Mouse (Mus musculus): ENCODE results near the gene Zfp442. TPM values are rescaled to one million over a fixed set of nuclear protein-coding genes. Genes with fewer than 3 reads are reported as not detected.
"Not testable (repeated sequence)": the region's sequence is repeated elsewhere in the genome, so short reads cannot be mapped to it uniquely, and the experiment has no call there.

The Zfp442 gene
- 8.9 and 9.0 TPM in 2 replicates for polyA plus RNA-seq (2014; fragmentation: Nextera tagmentation; extraction: Ambion mirVana)

DNA sequence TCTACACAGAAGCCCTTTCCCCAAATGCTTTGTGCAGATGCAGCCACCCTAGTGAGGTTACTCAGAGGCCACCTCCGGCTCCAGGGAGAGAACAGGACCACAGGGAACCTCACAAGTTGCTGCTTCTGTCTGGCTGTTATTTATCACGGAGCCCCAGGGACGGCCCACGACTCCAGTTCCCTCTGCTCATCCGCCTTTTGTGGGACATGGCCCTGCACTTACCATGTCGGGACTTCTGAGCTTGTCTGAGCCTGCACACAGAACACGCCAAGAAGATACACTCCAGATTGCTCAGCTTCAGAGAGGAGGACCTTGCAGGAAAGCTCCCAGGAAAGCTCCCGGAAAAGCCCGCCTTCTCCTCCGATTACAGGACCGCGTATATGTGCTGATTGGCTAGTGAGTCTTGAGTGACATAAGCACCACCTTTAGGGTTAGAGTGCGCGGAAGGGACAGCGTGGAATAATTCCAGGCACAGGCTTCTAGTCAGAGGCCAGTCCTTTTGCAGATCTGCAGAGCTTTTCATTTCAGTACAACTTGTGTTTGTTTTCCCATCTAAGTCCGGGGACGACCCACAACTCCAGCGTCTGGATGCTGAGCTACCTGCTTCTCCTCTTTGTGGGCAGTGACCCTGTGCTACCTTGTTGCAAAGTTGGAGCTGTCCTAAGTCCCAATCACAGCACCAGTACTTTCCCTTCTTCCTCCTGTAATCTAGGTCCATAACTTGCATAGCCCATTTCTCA lies at the start of gene Zfp442:
TSS of gene Zfp442 (minus strand) at position 307 of the 740 bp plus-strand sequence.
- under 1% methylated on average over 18 of the region's 18 CpGs for WGBS

DNA sequence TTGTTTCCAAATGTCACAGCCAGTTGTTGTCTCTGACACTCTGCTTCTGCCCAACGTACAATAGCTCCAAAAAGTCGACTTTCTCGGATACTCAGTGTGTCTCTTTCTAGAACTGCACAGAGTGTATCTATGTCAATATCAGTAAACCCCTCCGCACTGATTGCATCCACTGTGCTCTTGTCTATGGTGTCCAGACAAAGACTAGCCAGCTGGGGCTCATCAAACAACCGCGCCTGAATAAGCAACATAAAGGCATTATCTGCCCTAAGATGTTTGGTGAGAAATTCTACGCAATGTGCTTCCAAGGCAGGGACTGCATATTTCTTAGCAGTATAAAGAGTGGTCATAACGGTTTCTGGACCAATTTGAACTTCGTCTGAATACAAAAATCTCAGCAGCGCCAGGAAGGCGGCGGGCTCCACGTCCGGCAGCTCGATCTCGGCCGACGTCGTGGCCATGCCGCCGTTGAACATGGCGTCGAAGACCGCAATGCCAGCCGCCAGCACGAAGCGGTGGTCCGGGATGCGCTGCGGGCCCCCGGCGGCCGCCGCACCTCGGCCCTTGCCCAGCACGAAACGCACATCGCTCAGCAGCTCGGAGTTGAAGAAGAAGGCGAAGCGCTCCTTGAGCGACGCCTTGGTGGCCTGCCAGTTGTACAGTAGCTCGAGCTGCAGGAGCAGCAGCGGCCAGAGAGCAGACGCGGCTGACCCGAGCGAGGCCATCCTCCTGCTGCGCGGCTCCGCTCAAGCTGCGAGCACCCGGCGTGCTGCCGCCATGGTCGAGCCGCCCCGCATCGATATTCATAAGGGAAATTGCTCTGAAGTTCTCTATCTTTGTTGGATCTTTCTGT lies 49.1 kb upstream of the Zfp442 start:
- peak; percentile 54; the same call in 1 of the 2 replicates for ATAC-seq (ENCODE audit: insufficient number of reproducible peaks, low FRiP score, low TSS enrichment, low read depth)
- DNase-seq (ENCODE audit: low spot score) = peak; percentile 36

More for the DNA sequence above, at the start of gene Zfp442:
- peak within 1 kb of the TSS; percentile 41 for H3K4me3 ChIP-seq (ENCODE audit: low read depth, low read length)
- not testable (repeated sequence) for H3K27ac ChIP-seq (replicated peaks; ENCODE audit: low read depth, low read length); H3K9me3 ChIP-seq (ENCODE audit: control insufficient read depth, low read length); H3K27me3 ChIP-seq (ENCODE audit: control insufficient read depth, insufficient read depth, low read length); H3K36me3 ChIP-seq (ENCODE audit: control insufficient read depth, insufficient read depth, low read length); H3K4me1 ChIP-seq (ENCODE audit: control insufficient read depth, insufficient read depth, low read length)
- H3K9ac ChIP-seq (ENCODE audit: low read length) = peak within 1 kb of the TSS; percentile 30; the same call in 1 of the 2 replicates
- peak within 1 kb of the TSS; percentile 36 for H3K4me2 ChIP-seq (ENCODE audit: low read depth, severe bottlenecking)
- DNase-seq (ENCODE audit: low spot score) = peak; percentile 70
- peak; percentile 99 for ATAC-seq (ENCODE audit: insufficient number of reproducible peaks, low FRiP score, low TSS enrichment, low read depth)

DNA sequence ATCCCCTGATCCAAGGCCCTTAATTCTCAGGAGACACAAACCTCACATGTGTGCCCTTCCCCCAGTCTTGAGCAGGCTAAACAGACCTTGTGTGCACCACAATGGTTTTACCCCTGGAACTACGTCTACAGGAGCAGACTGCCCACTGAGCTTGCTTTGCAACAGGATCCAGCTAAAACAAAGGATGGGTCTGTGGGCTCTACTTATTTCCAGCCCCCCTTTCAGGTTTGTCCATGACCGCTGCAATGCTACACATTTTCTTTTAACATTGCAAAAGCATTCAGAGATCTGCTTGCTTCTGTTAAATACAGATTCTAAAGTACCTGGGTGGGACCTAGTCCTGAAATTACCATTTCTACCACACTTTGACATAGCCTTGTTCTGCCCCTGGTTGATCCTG lies 41.7 kb upstream of the Zfp442 start:
- Histone ChIP-seq H3K9me3 (ENCODE audit: control insufficient read depth, low read length) (no peaks in the 10 kb centered on the region), H3K4me2 (ENCODE audit: low read depth, severe bottlenecking) (no peak overlapping the region), H3K27me3 (ENCODE audit: control insufficient read depth, insufficient read depth, low read length) (no peaks in the 10 kb centered on the region), H3K4me3 (ENCODE audit: low read depth, low read length) (no peak overlapping the region), H3K9ac (ENCODE audit: low read length) (no peak overlapping the region), H3K4me1 (ENCODE audit: control insufficient read depth, insufficient read depth, low read length) (no peaks in the 10 kb centered on the region), H3K27ac (replicated peaks; ENCODE audit: low read depth, low read length) (no peak overlapping the region), H3K36me3 (ENCODE audit: control insufficient read depth, insufficient read depth, low read length) (no peaks in the 10 kb centered on the region)
- DNase-seq (ENCODE audit: low spot score) (no peak), ATAC-seq (ENCODE audit: insufficient number of reproducible peaks, low FRiP score, low TSS enrichment, low read depth) (no peak)
- 84% methylated on average over 2 of the region's 2 CpGs for WGBS

More for the DNA sequence above, 49.1 kb upstream of the Zfp442 start:
- peak overlapping the region; percentile 8; the same call in 1 of the 2 replicates for H3K4me3 ChIP-seq (ENCODE audit: low read depth, low read length)
- 46% methylated on average over 60 of the region's 60 CpGs for WGBS
- 0 out of 2 replicates have a peak overlapping the region, but pooled peaks have one; percentile 27 for H3K9ac ChIP-seq (ENCODE audit: low read length)
- H3K9me3 ChIP-seq (ENCODE audit: control insufficient read depth, low read length); H3K36me3 ChIP-seq (ENCODE audit: control insufficient read depth, insufficient read depth, low read length); H3K27me3 ChIP-seq (ENCODE audit: control insufficient read depth, insufficient read depth, low read length); H3K4me1 ChIP-seq (ENCODE audit: control insufficient read depth, insufficient read depth, low read length); H3K27ac ChIP-seq (replicated peaks; ENCODE audit: low read depth, low read length): not testable (repeated sequence)
- peak overlapping the region; percentile 36 for H3K4me2 ChIP-seq (ENCODE audit: low read depth, severe bottlenecking)

DNA sequence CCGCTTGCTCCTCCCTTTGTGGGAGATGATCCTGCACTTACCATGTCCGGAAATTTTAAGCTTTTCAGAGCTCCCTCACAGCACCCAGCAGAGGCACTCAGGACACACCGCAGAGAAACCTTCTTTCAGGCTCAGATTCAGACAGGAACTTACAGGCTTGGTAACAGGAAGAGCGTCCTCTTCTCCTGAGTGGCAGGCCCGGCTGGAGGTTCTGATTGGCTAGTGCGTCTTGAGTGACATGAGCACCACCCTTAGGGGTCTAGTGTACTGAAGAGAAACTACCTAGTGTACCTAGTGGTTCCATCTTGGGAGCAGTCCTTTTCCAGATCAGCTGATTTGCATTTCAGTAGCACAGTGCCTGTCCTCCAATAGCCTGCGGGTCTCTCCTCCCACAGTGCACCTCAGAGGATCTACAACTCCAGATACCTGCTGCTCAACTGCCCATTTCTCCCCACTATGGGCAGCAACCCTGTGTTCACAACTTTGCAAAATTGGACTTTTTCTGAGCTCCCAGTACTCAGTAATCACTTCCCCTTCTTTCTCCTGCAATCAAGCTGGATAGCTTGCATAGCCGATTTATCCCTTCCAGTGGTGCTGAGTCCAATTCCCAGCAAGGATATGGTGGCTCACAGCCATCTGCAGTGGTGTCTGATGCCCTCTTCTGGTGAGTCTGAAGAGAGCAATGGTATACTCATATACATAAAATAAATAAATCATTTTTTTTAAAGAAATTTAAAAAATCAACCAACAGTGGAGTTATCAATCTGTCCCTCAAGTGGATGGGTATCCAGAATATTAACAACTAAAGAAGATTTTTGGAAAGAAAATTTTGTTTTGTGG lies 33.9 kb upstream of the Zfp442 start, which contains the start of gene Zfp345:
TSS of gene Zfp345 (minus strand) at position 153 of the 840 bp plus-strand sequence.
- WGBS = 75% methylated on average over 7 of the region's 8 CpGs
- H3K9ac ChIP-seq (ENCODE audit: low read length); H3K27me3 ChIP-seq (ENCODE audit: control insufficient read depth, insufficient read depth, low read length); H3K27ac ChIP-seq (replicated peaks; ENCODE audit: low read depth, low read length); H3K9me3 ChIP-seq (ENCODE audit: control insufficient read depth, low read length); H3K4me2 ChIP-seq (ENCODE audit: low read depth, severe bottlenecking); H3K4me3 ChIP-seq (ENCODE audit: low read depth, low read length); H3K36me3 ChIP-seq (ENCODE audit: control insufficient read depth, insufficient read depth, low read length); H3K4me1 ChIP-seq (ENCODE audit: control insufficient read depth, insufficient read depth, low read length); DNase-seq (ENCODE audit: low spot score): not testable (repeated sequence)
- ATAC-seq (ENCODE audit: insufficient number of reproducible peaks, low FRiP score, low TSS enrichment, low read depth) = 0 out of 2 replicates have a peak, but pooled peaks have one; percentile 29

DNA sequence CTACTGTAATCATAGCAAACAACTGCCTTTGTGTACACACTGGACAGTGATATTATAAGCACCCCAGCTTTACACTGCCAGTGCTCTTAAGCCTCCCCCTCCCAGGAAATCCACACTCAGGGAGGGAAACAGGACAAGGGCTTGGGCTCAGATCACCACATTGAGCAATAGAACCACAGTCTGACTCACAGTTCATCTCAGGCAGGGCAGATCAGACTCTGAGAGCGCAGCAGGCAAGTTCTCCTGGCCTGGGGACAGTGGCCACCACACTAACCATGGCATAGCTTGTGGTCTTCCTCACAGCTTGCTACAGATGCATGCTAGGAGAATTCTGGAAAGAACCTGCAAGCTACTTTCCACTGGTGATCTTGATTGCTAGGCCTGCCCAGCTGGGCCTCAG lies 12.2 kb downstream of the Zfp442 start:
- H3K9ac ChIP-seq (ENCODE audit: low read length); H3K27me3 ChIP-seq (ENCODE audit: control insufficient read depth, insufficient read depth, low read length); H3K4me1 ChIP-seq (ENCODE audit: control insufficient read depth, insufficient read depth, low read length); H3K27ac ChIP-seq (replicated peaks; ENCODE audit: low read depth, low read length); DNase-seq (ENCODE audit: low spot score); H3K4me3 ChIP-seq (ENCODE audit: low read depth, low read length); H3K36me3 ChIP-seq (ENCODE audit: control insufficient read depth, insufficient read depth, low read length); ATAC-seq (ENCODE audit: insufficient number of reproducible peaks, low FRiP score, low TSS enrichment, low read depth); H3K4me2 ChIP-seq (ENCODE audit: low read depth, severe bottlenecking); H3K9me3 ChIP-seq (ENCODE audit: control insufficient read depth, low read length): not testable (repeated sequence)
- WGBS = 91% methylated on average over 1 of the region's 1 CpGs

DNA sequence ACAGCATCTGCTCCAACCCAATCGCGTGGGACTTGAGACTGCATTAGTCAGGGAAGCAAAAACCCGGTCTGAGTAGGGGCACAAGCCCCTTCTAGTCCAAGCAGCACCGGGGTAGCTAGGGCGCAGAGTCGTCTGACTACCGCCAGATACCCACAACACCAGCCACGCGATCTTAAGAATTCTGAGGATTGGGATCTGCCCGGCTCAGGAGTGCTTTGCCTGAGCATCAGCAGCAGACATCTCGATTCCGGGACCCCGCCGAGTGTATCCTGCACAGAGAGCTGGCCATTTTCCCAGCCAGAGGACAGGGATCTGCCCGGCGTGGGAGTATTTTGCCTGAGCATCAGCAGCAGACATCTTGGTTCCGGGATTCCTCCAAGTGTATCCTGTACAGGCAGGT lies 39.1 kb downstream of the Zfp442 start:
- H3K9me3 ChIP-seq (ENCODE audit: control insufficient read depth, low read length); H3K9ac ChIP-seq (ENCODE audit: low read length); H3K4me3 ChIP-seq (ENCODE audit: low read depth, low read length); H3K27ac ChIP-seq (replicated peaks; ENCODE audit: low read depth, low read length); ATAC-seq (ENCODE audit: insufficient number of reproducible peaks, low FRiP score, low TSS enrichment, low read depth); H3K4me2 ChIP-seq (ENCODE audit: low read depth, severe bottlenecking); H3K27me3 ChIP-seq (ENCODE audit: control insufficient read depth, insufficient read depth, low read length); DNase-seq (ENCODE audit: low spot score); H3K4me1 ChIP-seq (ENCODE audit: control insufficient read depth, insufficient read depth, low read length); H3K36me3 ChIP-seq (ENCODE audit: control insufficient read depth, insufficient read depth, low read length): not testable (repeated sequence)
- WGBS = 90% methylated on average over 17 of the region's 17 CpGs

DNA sequence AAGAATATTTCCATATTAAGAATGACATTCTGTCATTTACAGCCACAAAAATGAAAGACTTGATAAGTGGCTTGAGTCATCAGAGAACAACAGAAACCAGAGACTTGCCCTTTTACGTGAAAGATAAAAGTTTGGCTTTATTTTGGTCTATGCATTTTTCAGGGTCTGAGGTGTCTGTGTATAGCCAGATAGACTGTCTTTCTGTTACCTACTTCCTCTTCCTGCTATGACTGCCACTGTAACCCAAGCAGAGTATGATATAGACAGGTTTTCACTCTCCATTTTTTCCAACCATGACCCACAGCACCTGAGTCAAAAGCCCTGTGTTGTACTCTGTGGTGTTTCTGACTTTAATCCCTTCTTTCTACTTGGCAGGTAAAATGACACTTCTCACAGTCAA lies 61.1 kb downstream of the Zfp442 start:
- Histone ChIP-seq H3K9ac (ENCODE audit: low read length) (no peak overlapping the region), H3K27me3 (ENCODE audit: control insufficient read depth, insufficient read depth, low read length) (no peaks in the 10 kb centered on the region), H3K4me2 (ENCODE audit: low read depth, severe bottlenecking) (no peak overlapping the region), H3K36me3 (ENCODE audit: control insufficient read depth, insufficient read depth, low read length) (no peaks in the 10 kb centered on the region), H3K4me3 (ENCODE audit: low read depth, low read length) (no peak overlapping the region), H3K4me1 (ENCODE audit: control insufficient read depth, insufficient read depth, low read length) (no peaks in the 10 kb centered on the region), H3K27ac (replicated peaks; ENCODE audit: low read depth, low read length) (no peak overlapping the region), H3K9me3 (ENCODE audit: control insufficient read depth, low read length) (no peaks in the 10 kb centered on the region)
- ATAC-seq (ENCODE audit: insufficient number of reproducible peaks, low FRiP score, low TSS enrichment, low read depth) (no peak), DNase-seq (ENCODE audit: low spot score) (no peak)
- 91% methylated on average over 1 of the region's 1 CpGs for WGBS

All from limb, embryonic 11.5 days (tissue).